Mouse (Mus musculus) cerebellum, adult 11 months (tissue): ENCODE results near the gene Ppp3r1.
A peak's percentile ranks its signal among the peaks of the same experiment; 100 is the strongest.
"Not testable (repeated sequence)": the region's sequence is repeated elsewhere in the genome, so short reads cannot be mapped to it uniquely, and the experiment has no call there.

Experiments used
- DNase-seq: peaks from one replicate; pipeline ENCODE4 v3.0.0; 2022

The Ppp3r1 gene

DNA sequence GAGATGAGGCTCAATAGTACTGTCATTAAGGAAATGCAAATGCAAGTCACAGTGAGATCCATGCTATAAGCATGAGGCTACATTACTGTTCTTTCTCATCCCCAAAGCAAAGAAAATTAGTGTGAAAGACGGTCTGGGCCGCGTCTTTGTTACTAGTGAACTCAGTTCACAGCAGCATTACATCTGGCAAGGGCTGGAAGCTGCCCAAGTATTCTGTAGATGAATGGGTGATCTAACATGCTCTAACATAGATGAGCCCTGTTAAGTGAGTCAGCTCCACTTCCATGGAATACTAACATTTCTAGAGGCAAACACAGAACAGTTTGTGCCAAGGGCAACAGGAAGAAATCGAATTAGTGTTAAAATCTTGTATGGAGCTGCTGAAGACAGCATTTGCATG, 41.9 kb downstream of the Ppp3r1 start:
- no peak for DNase-seq

DNA sequence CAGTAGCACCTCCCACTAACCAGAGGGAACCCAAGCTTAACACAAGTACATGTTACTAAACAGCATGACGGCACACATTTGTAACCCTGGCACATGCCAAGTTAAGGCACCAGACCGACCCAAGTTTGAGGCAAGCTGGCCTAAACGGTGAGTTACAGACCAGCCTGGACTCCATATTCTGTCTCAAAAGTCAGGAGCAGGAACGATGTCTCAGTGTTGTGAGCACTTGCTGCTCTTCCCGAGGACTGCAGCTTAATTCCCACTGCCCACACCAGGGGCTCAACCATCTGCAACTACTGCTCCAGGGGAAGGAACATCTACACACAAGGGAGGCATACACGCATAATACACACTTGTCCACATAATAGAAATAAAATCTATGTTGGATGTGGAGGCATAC, 43.4 kb downstream of the Ppp3r1 start:
- DNase-seq = no peak

GRCm38 (mm10) chr11:17211258-17212140, 52.4 kb downstream of the Ppp3r1 start, which contains the start of gene Pno1:
Pno1 (minus strand) TSS chr11:17211568.
- peak; percentile 96 for DNase-seq

DNA sequence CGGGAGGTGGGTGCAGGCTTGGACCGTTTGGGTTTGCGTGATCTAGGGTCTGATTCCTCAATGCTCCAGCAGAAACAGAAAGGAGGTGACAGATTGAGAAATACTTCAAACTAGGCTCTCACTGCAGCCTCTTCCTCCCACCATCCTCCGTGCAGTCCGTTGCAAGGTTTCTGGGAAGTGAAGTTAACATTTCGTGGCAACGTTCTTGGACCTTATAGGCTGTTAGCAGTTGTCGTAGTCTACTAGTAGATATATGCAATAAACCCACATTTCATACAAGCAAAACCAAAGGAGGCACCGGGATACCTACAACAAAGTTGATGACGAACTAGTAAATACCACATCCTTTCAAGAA, 53.1 kb downstream of the Ppp3r1 start:
- no peak for DNase-seq

DNA sequence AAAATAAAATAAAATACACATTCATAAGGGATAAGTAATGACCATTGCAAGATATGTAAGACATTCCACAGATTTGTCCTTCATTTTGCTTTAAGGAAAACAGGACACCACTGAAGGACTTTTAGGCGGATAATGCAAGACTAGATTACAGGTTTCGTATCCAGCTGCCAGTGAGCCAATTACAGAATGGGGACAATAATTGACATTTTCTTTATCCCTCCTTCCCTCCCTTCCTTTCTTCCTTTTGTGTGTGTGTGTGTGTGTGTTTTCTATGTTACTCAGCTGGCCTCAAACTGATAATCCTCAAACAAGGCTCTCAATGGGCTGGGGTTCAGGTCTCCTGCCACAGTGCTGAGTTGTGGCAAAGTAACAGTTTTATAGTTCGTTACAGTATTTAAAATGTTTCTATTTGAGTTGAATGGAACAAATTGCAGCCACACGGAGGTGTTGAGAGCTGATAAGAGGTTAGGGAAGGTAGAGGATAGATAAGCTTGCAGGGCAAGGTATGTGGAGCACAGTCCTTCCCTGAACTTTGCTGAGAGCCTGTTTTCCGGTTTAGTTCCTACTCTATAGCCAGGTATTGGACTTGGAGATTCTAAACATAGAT, 53.9 kb downstream of the Ppp3r1 start:
- DNase-seq = no peak

GRCm38 (mm10) chr11:17215475-17215874, 56.4 kb downstream of the Ppp3r1 start:
- DNase-seq = no peak

DNA sequence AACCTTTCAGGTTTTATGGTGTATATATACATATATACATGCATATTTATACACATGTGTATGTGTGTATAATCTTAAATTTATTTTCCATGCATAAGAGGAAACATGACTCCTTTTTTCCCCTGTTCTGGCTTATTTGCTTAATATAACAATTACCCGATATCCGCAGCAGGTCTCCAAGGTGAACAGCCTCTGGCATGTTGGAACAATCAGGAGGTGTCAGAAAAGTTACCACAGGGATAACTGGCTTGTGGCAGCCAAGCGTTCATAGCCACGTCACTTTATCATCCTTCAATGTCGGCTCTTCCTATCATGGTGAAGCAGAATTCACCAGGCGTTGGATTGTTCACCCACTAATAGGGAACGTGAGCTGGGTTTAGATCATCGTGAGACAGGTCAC, 62.1 kb downstream of the Ppp3r1 start:
- DNase-seq = no peak

DNA sequence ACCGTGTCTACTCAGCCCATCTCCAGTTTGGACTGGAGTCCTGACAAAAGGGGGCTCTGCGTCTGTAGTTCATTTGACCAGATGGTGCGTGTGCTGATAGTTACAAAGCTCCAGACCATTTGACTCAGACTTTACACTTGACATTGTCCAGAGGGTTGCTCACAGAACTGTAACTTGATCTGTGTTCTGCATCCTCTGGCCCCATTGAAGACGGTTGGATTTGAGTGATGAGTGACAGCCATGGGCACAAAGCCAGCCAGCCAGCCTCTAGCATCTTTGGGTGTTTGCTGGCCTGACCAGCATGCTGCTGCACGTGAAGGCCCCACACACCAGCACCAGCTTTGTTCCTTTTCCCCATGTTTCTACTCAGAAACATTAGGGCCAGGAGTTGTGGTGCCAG, 73.7 kb downstream of the Ppp3r1 start:
- DNase-seq = no peak

DNA sequence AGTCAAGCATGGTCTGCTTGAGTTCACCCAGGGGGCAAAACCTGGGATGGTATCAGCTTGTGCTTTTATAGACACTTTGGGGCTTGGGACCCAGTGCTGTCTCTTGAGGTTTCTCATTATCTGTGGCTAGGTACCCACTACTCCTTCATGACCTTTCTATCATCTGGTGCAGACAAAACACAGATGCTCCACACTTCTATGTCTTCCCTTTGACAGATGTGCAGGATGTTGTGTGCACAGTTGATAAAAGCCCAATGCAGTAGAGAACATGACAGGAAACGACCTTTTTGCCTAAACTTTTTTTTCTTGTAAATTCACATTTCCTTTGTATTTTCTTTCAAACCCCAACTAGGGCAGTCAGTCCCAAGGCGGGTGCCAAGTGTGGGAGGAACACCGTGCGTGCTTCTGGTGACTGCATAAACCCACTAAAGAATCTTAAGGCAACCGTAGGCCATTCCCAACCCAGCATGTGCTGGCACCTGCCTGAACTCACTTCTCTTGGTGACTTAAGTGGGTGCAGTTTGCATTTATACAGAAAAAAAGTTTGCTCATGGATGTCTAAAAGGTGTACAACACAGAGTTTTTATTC, 77.5 kb downstream of the Ppp3r1 start:
- no peak for DNase-seq

- not testable (repeated sequence) for DNase-seq
Observed at GRCm38 (mm10) chr11:17238598-17238997, 79.5 kb downstream of the Ppp3r1 start.

- DNase-seq = no peak
Observed at GRCm38 (mm10) chr11:17248715-17249114, 89.7 kb downstream of the Ppp3r1 start.
